Mouse (Mus musculus): ENCODE data around the gene Olfr92. TPM values are rescaled to one million over a fixed set of nuclear protein-coding genes. Genes with fewer than 3 reads are reported as not detected.

The Olfr92 gene
- total RNA-seq, 2 experiments from 2014 or later: not detected

- DNase-seq: no peak
Measured at GRCm38 (mm10) chr17:37062101-37062641, 57.7 kb downstream of the Olfr92 start.

- DNase-seq: no peak
Measured at GRCm38 (mm10) chr17:37061435-37061834, 58.5 kb downstream of the Olfr92 start.

Other genes with a start within 250 kb of the Olfr92 start
- gene Trim40, start 230.0 kb downstream of the Olfr92 start, total RNA-seq (2021): not detected
- not detected for gene Trim31, start 222.0 kb downstream of the Olfr92 start, total RNA-seq (2021)
- under 1 TPM; 0.45 TPM for gene Rnf39, start 177.2 kb downstream of the Olfr92 start, total RNA-seq (2021)
- 10 to 100 TPM; 56.0 to 61.3 TPM for gene Ppp1r11, start 168.3 kb downstream of the Olfr92 start, total RNA-seq (2021)
- 10 to 100 TPM; 24.9 to 29.3 TPM for gene Znrd1, start 161.5 kb downstream of the Olfr92 start, total RNA-seq (2021)
- 1 to 10 TPM; 7.2 to 7.3 TPM for gene Znrd1as, start 161.5 kb downstream of the Olfr92 start, total RNA-seq (2021)
- gene 2410137M14Rik, start 138.9 kb downstream of the Olfr92 start, total RNA-seq (2021): not detected
- under 1 TPM; 0.29 to 0.43 TPM for gene H2-M5, start 130.6 kb downstream of the Olfr92 start, total RNA-seq (2021)
- 10 to 100 TPM in 1 of 2 experiments, 1 to 10 TPM in 1; 9.7 to 14.5 TPM for gene Zfp57, start 118.9 kb downstream of the Olfr92 start, total RNA-seq (2021)
- not detected for gene Mog, start 96.7 kb downstream of the Olfr92 start, total RNA-seq (2021)
- gene Gabbr1, start 74.1 kb downstream of the Olfr92 start, total RNA-seq (2021): 10 to 100 TPM; 21.6 to 22.4 TPM
- not detected for gene Olfr90, start 31.6 kb downstream of the Olfr92 start, total RNA-seq (2021)
- not detected for gene Olfr91, start 21.8 kb downstream of the Olfr92 start, total RNA-seq (2021)
- not detected for gene Olfr93, start 41.4 kb upstream of the Olfr92 start, total RNA-seq (2021)
- not detected for gene Ubd, start 73.8 kb upstream of the Olfr92 start, total RNA-seq (2021)
- gene Olfr94, start 80.9 kb upstream of the Olfr92 start, total RNA-seq (2021): not detected
- gene Olfr95, start 93.0 kb upstream of the Olfr92 start, total RNA-seq (2021): not detected
- not detected for gene Olfr96, start 100.1 kb upstream of the Olfr92 start, total RNA-seq (2021)
- gene Olfr97, start 117.2 kb upstream of the Olfr92 start, total RNA-seq (2021): not detected
- gene Olfr98, start 143.7 kb upstream of the Olfr92 start, total RNA-seq (2021): not detected
- gene H2-M3, start 150.1 kb upstream of the Olfr92 start, total RNA-seq (2021): 1 to 10 TPM; 1.5 to 2.0 TPM
- not detected for gene Olfr99, start 163.4 kb upstream of the Olfr92 start, total RNA-seq (2021)
- not detected for gene Olfr101, start 184.2 kb upstream of the Olfr92 start, total RNA-seq (2021)
- not detected for gene Olfr102, start 197.0 kb upstream of the Olfr92 start, total RNA-seq (2021)
- gene Olfr103, start 219.6 kb upstream of the Olfr92 start, total RNA-seq (2021): not detected
- gene Olfr104-ps, start 239.5 kb upstream of the Olfr92 start, total RNA-seq (2021): not detected

Data from heart, postnatal 4 days (tissue).